ENCODE assay signal across 14 mouse cellular contexts in the genomic region with DNA sequence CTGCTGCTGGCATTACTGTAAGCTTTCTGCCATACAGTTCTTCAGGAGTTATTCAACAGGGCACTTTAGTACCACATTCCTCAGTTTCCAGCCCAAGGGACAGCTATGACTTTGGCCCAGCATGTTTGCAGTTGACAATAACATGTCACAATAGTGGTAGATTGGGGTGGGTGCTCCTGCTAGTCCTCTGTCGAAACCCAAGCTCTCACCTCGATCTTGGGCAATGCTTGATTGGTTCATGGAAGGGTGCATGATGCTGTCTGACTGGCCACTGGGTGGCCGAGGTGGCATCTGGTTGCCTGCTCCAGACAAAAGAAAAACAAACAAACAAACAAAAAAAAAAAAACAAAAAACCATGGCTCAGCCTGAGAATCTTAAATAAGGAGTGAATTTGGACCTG.
"Had no signal": no experiment of that assay in that cellular context is flagged by ENCODE, and none has a peak within 500 bp of the region (broad histone marks: within the 10 kb centered on the region; RNA-seq: fewer than 3 reads in every experiment).

No protein-coding gene starts in this region.

- H3K4me1 ChIP-seq: liver, embryonic 15.5 days; midbrain, embryonic 10.5 days had no signal

- ATAC-seq: intestine, embryonic 15.5 days had no signal

- H3K27me3 ChIP-seq: intestine, embryonic 15.5 days; limb, embryonic 13.5 days; liver, embryonic 15.5 days; neural tube, embryonic 13.5 days had no signal

- H3K27ac ChIP-seq: intestine, embryonic 15.5 days; limb, embryonic 13.5 days; liver, embryonic 15.5 days; midbrain, embryonic 10.5 days; neural tube, embryonic 13.5 days had no signal

- H3K4me2 ChIP-seq: intestine, embryonic 15.5 days; limb, embryonic 13.5 days; liver, embryonic 15.5 days; lung, embryonic 14.5 days; neural tube, embryonic 13.5 days had no signal

- H3K9me3 ChIP-seq: intestine, embryonic 15.5 days; limb, embryonic 13.5 days; liver, embryonic 15.5 days; midbrain, embryonic 10.5 days; neural tube, embryonic 13.5 days had no signal

- H3K4me3 ChIP-seq: intestine, embryonic 15.5 days; limb, embryonic 13.5 days; liver, embryonic 15.5 days; midbrain, embryonic 10.5 days; neural tube, embryonic 13.5 days had no signal

- DNase-seq: kidney, adult 2 months; left cerebral cortex, postnatal 4 days; lung, embryonic 14.5 days; lung, postnatal 14 days; midbrain, embryonic 14.5 days; retina, postnatal 1 day; right cerebral cortex, postnatal 4 days; spleen, adult 18-20 months; thymus, postnatal 4 days had no signal

- H3K9ac ChIP-seq: intestine, embryonic 15.5 days; limb, embryonic 13.5 days; liver, embryonic 15.5 days; lung, embryonic 14.5 days; neural tube, embryonic 13.5 days had no signal
